Mouse (Mus musculus) midbrain, embryonic 12.5 days (tissue): ENCODE data around the gene F830045P16Rik. TPM values are rescaled to one million over a fixed set of nuclear protein-coding genes. Genes with fewer than 3 reads are reported as not detected.

Experiments
- ATAC-seq: fragments of 200-750 bp; cut with Nextera tagmentation; 2 replicates; pipeline ENCODE4 v1.8.0; 2017; ENCODE audit warnings: low read depth, moderate TSS enrichment, moderate library complexity; ENCODE audit not compliant: low FRiP score
- H3K27ac ChIP-seq: fragments of 300-500 bp; sonication (generic); replicated peaks from 2 replicates; pipeline ENCODE4 v1.5.1; 2016; ENCODE audit warnings: mild to moderate bottlenecking
- H3K27me3 ChIP-seq: fragments of 300-500 bp; sonication (generic); 2 replicates; pipeline ENCODE4 v1.6.1; 2016; ENCODE audit warnings: mild to moderate bottlenecking
- H3K36me3 ChIP-seq: fragments of 300-500 bp; sonication (generic); 2 replicates; pipeline ENCODE4 v1.6.1; 2016
- H3K4me1 ChIP-seq: fragments of 300-500 bp; sonication (generic); 2 replicates; pipeline ENCODE4 v1.6.1; 2016
- H3K4me2 ChIP-seq: fragments of 300-500 bp; sonication (generic); replicated peaks from 2 replicates; pipeline ENCODE4 v1.6.1; 2016; ENCODE audit warnings: mild to moderate bottlenecking, moderate library complexity
- H3K4me3 ChIP-seq: fragments of 300-500 bp; sonication (generic); 2 replicates; pipeline ENCODE4 v1.5.1; 2016; ENCODE audit warnings: mild to moderate bottlenecking
- H3K9ac ChIP-seq: fragments of 300-500 bp; sonication (generic); replicated peaks from 2 replicates; pipeline ENCODE4 v1.6.1; 2016; ENCODE audit warnings: mild to moderate bottlenecking, moderate library complexity
- H3K9me3 ChIP-seq: fragments of 300-500 bp; sonication (generic); 2 replicates; pipeline ENCODE4 v1.6.1; 2016; ENCODE audit warnings: mild to moderate bottlenecking
- WGBS: fragments of 180-500 bp; shearing (Covaris S2); methylation state at CpG from one replicate; pipeline ENCODE4 v1.1.7; 2016; 5-methylcytosine and 5-hydroxymethylcytosine counted together
- polyA plus RNA-seq: library from polyadenylated mRNA; unstranded; fragments of >200 nt; fragmentation: Nextera tagmentation; extraction: Ambion mirVana; gene quantifications from 2 replicates; pipeline ENCODE4 v1.2.1, GENCODE M21; 2016

The F830045P16Rik gene
- not detected in 2 replicates for polyA plus RNA-seq

DNA sequence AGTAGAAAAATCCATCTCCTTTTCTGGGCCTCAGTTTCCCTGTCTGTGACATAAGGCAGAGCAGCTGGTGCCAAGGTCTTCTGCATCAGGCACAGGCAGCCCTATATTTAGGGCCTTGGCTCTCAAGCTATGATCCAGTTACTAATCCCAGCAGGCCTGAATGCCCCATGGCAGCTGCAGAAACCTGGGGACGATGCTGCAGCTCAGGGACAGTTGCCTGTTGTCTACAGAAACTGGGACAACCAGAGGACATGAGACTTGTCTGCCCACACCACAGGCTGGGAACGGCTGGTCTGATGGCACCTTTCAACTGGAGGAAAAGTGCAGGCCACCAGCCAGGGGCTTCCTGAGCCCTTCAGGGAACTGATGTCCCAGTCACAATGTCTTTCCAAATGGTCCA is at the start of gene F830045P16Rik:
F830045P16Rik (minus strand) TSS at position 226 of the 400 bp plus-strand sequence.
- no peaks in the 10 kb centered on the region for H3K9me3 ChIP-seq
- no peak for ATAC-seq
- H3K4me1 ChIP-seq, result peaks cover 27% of the 10 kb centered on the region
- H3K9ac ChIP-seq, result no peak within 1 kb of the TSS
- H3K27me3 ChIP-seq, result 0 out of 2 replicates have a peak, but pooled peaks cover 2% of the 10 kb centered on the region
- 54% methylated on average over 2 of the region's 2 CpGs for WGBS
- H3K4me2 ChIP-seq, result no peak within 1 kb of the TSS
- H3K36me3 ChIP-seq, result no peaks in the 10 kb centered on the region
- H3K4me3 ChIP-seq, result no peak within 1 kb of the TSS
- H3K27ac ChIP-seq, result peak within 1 kb of the TSS; percentile 35; the same call in 1 of the 2 replicates

DNA sequence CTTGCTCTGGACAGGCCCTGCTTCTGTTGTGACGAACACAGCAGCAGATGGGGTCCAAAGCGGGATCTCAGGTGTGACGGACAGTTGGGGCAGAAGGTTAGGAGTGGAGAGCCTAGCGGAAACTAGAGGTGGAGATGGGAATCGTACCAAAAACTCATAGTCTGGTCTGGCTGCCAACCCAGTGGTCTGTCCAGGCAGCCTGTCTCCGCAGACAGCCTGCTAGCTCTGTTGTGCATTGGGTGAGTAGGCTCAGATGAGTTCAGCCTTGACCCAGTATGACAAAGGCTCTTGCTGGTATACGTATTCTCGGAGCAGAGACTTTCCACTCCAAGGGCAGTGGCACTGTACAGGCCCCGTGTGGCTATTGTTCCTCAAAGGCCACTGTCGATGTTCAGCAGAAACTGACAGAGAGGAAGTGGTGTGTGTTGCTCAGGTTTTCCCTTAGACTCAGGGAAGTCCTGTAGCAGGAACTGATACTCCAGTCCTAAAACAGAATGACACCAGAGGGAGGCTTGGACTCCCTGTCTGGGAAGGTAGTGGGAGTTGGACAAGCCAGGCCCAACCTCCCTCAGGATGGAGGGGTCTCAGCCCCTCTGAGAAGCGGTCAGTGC is 49.6 kb upstream of the F830045P16Rik start:
- Histone ChIP-seq H3K36me3 (no peaks in the 10 kb centered on the region), H3K4me3 (no peak overlapping the region), H3K9ac (no peak overlapping the region), H3K9me3 (no peaks in the 10 kb centered on the region), H3K27ac (no peak overlapping the region), H3K4me1 (peaks cover 19% of the 10 kb centered on the region; the same call in 1 of the 2 replicates), H3K27me3 (0 out of 2 replicates have a peak, but pooled peaks cover 7% of the 10 kb centered on the region), H3K4me2 (no peak overlapping the region)
- ATAC-seq, result no peak
- WGBS, result 80% methylated on average over 11 of the region's 11 CpGs

DNA sequence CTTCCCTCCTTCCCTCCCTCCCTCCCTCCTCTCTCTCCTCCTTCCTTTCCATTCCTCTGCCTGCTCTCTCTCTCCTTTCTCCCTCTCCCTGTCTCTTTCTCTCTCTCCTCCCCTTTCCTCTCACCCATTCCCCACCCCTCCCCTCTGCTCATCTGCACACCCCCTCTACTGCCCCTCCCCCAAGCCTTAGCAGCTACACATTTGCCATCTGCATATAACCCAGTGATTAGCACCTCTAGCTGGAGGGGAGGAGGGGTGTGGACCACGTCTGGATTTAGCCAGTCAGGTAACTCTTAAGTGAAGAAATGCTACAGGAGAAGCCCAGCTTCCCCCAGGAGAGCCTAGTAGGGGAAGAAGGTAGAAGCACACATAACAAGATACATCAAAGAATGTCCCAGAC is 48.5 kb upstream of the F830045P16Rik start:
- Histone ChIP-seq H3K4me3 (no peak overlapping the region), H3K4me1 (peaks cover 19% of the 10 kb centered on the region; the same call in 1 of the 2 replicates), H3K9ac (no peak overlapping the region), H3K36me3 (no peaks in the 10 kb centered on the region), H3K9me3 (no peaks in the 10 kb centered on the region), H3K27ac (no peak overlapping the region), H3K4me2 (no peak overlapping the region), H3K27me3 (no peaks in the 10 kb centered on the region)
- WGBS, result 17% methylated on average over 1 of the region's 1 CpGs
- no peak for ATAC-seq

DNA sequence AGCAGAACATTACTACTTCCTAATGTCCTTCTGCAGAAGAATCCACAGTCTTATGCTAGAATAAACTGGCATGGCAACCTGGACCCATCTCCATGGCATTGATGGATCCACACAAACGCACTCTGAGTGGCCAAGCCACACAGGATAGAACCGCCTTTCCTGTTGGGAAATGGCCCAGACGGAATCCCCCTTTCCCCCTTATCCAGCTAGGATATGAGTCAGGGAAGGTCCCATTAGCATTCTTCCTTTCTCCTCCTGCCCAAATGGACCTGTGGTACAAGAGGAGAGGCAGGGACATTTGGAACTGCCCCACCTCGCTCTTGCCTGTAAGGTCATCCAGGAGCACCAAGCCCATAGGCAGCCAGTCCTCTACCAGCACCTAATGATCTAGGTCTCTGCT is 45.9 kb upstream of the F830045P16Rik start:
- ATAC-seq, result no peak
- H3K27ac ChIP-seq, result no peak overlapping the region
- H3K9me3 ChIP-seq, result no peaks in the 10 kb centered on the region
- H3K36me3 ChIP-seq, result no peaks in the 10 kb centered on the region
- no peak overlapping the region for H3K4me2 ChIP-seq
- peaks cover 4% of the 10 kb centered on the region; the same call in 1 of the 2 replicates for H3K27me3 ChIP-seq
- no peak overlapping the region for H3K4me3 ChIP-seq
- 91% methylated on average over 4 of the region's 4 CpGs for WGBS
- no peak overlapping the region for H3K9ac ChIP-seq
- peaks cover 12% of the 10 kb centered on the region; the same call in 1 of the 2 replicates for H3K4me1 ChIP-seq

DNA sequence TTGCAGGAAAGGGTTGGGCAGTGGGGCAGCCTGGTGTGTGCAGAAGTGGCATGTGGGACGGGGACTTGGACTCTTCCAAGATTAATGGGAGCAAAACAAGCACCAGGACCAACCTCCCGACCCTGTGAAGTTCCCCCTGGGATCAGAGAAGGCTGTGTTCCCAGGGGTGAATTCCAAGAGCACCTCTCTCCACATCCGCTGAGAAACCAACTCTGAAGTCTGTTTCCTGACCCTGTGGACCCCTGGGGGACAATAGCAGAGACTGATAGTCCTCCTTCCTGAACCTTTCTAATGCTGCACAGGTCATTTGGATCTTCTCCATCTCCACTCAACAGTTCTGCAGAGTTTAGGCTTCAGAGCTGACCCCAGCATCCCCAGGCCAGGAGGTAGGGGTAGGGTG is 45.4 kb upstream of the F830045P16Rik start:
- no peak overlapping the region for H3K4me2 ChIP-seq
- no peak overlapping the region for H3K9ac ChIP-seq
- no peak overlapping the region for H3K27ac ChIP-seq
- peaks cover 12% of the 10 kb centered on the region; the same call in 1 of the 2 replicates for H3K4me1 ChIP-seq
- H3K9me3 ChIP-seq, result no peaks in the 10 kb centered on the region
- no peaks in the 10 kb centered on the region for H3K36me3 ChIP-seq
- H3K27me3 ChIP-seq, result peaks cover 7% of the 10 kb centered on the region
- H3K4me3 ChIP-seq, result no peak overlapping the region
- 60% methylated on average over 3 of the region's 3 CpGs for WGBS
- ATAC-seq, result no peak

DNA sequence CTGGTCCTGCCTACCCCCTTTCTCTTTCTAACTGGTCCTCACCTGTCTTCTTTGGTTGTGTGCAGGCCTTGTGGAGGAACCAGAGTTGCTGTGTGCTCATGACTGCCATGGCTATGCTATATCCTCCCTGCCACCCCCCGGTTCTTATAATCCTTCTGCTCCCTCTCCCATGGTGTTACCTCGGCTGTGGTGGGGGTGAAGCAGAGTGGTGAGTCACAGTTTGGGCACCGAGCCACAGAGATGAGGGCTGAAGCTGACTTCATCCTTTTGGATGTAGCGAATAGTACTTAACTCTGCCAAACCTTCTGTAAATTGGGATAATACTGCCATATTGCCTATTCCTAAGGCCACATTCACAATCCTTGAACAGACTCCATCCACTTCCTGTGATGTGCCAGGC is 44.3 kb upstream of the F830045P16Rik start:
- no peak overlapping the region for H3K27ac ChIP-seq
- peaks cover 17% of the 10 kb centered on the region for H3K27me3 ChIP-seq
- WGBS, result 91% methylated on average over 4 of the region's 4 CpGs
- no peak overlapping the region for H3K9ac ChIP-seq
- H3K36me3 ChIP-seq, result no peaks in the 10 kb centered on the region
- no peaks in the 10 kb centered on the region for H3K9me3 ChIP-seq
- H3K4me2 ChIP-seq, result no peak overlapping the region
- H3K4me1 ChIP-seq, result peaks cover 12% of the 10 kb centered on the region; the same call in 1 of the 2 replicates
- no peak overlapping the region for H3K4me3 ChIP-seq
- no peak for ATAC-seq

DNA sequence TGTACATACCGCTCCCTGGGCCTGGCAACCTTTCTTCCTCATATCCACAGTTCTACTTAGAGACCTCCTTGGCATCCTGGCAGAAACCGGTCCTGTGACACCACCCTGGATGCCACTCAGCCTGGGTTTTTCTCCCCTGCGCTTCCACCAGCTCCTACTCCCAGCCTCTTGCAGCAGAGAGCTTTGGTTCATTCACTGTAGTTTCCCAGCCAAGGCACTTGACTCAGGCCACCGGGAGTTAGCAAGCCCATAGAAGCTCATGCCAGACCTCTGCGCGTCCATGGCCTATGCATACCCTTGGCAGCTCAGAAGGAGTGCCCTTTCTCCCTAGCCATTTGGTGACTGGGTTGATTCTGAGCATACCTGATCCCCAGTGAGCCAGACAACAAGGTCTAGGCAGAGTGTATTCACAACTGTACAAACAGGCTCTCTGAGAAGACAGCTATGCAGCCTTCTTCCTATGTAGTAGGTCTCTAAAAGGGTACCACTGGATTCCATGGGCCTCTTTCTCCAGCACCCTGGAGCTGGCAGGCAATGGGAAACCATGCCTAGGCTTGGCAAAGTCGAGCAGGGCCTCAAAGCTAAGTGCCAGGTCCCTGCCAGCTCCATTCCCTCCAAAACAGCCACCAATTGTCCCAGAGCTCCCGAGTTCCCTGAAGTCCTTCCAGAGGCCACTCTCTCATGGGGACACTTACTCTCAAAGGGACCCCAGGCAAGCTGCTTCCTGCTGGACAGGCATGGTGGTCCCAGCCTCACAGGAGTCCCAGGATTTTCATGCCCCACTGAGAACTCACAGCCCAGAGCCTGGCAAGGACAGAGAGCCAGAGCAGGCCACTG is 40.4 kb upstream of the F830045P16Rik start:
- ATAC-seq, result no peak
- Histone ChIP-seq H3K9me3 (no peaks in the 10 kb centered on the region), H3K4me3 (no peak overlapping the region), H3K36me3 (no peaks in the 10 kb centered on the region), H3K4me2 (no peak overlapping the region), H3K9ac (no peak overlapping the region), H3K27ac (no peak overlapping the region), H3K27me3 (peaks cover 32% of the 10 kb centered on the region), H3K4me1 (peaks cover 19% of the 10 kb centered on the region)
- WGBS, result 85% methylated on average over 8 of the region's 8 CpGs

DNA sequence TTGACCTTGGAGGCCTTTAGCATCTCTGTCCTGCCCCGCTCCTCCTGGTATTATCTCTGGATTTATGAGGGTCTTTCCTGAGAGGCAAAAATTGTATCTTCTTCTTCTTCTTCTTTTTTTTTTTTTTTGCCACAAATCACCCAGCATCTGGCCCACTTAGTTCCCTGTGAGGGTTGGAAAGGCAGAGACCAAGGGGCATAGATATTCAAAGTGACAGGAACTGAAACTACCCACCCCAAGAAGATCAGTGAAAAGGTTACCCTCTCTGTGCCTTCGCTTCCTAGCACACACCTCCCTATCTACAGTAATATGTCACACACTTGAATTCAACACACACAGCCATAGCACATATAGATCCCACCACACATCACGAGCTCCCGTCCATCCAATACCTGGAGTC is 38.7 kb upstream of the F830045P16Rik start:
- Histone ChIP-seq H3K27me3 (peaks cover 32% of the 10 kb centered on the region), H3K36me3 (no peaks in the 10 kb centered on the region), H3K9ac (no peak overlapping the region), H3K4me2 (no peak overlapping the region), H3K27ac (no peak overlapping the region; the same call in 1 of the 2 replicates), H3K9me3 (no peaks in the 10 kb centered on the region), H3K4me1 (peaks cover 19% of the 10 kb centered on the region), H3K4me3 (no peak overlapping the region)
- WGBS, result 88% methylated on average over 4 of the region's 4 CpGs
- no peak for ATAC-seq

DNA sequence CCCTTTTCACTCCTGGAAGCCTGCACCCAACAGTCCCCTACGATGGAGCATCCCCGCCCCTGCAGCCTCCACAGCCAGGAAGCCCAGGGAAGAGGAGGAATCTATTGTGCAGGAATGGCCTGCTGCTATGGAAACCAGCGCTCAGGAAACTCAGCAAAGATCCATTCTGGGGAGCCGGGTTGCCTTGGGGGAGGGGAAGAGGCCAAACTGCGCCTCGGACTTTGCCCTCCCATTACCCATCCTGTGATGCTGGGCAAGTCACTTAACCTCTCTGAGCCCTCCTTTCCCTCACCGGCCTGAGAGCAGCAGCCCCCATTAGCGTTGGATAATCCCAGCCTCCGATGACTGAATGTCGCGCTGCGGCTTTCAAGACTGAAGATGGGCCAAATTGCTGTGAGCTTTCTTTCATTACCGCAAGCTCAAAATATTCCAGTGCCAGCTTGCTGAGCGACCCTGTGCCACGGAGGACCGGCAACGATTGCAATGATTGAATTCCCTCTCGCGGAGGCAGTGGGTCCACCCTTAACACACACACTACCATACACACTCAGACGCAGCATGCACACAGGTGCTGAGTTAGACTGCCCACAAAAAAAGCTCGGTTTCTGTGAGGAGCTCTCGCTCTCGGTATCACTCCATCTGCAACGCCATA is 38.1 kb upstream of the F830045P16Rik start:
- H3K4me1 ChIP-seq, result peaks cover 19% of the 10 kb centered on the region
- H3K36me3 ChIP-seq, result no peaks in the 10 kb centered on the region
- peak overlapping the region; percentile 56 for H3K4me2 ChIP-seq
- H3K27ac ChIP-seq, result peak overlapping the region; percentile 25
- peak overlapping the region; percentile 17; the same call in 1 of the 2 replicates for H3K9ac ChIP-seq
- WGBS, result 7% methylated on average over 24 of the region's 24 CpGs
- H3K9me3 ChIP-seq, result no peaks in the 10 kb centered on the region
- peaks cover 32% of the 10 kb centered on the region for H3K27me3 ChIP-seq
- peak; percentile 86 for ATAC-seq
- H3K4me3 ChIP-seq, result peak overlapping the region; percentile 28

DNA sequence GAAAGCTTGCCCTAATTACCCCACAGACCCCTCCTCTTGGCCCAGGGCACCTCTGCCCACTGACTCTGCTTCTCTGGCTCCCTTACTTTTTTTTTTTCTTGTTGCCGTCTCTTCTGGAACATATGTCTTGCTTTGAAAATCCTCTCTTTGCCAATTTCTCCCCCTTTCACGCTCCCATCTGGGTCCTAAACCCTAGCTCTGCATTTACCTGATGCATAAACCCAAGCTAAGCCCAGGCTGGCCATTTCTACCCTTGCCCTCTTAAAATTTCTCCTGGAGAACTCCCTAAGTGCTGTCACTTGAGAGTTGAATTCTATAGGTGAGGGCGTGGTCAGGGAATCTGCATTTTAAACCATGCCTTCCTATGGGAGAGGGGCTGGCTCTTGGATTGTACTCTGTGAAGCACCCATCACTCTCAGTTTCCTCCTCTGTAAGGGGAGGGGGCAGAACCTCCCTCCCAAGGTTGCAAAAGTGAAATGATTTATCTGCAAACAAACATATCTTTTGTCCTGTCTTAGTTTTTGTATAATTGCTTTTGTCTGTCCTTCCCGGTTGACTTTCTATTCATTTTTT is 37.4 kb upstream of the F830045P16Rik start:
- Histone ChIP-seq H3K9me3 (no peaks in the 10 kb centered on the region), H3K9ac (0 out of 2 replicates have a peak overlapping the region, but pooled peaks have one; percentile 17), H3K27me3 (peaks cover 28% of the 10 kb centered on the region), H3K27ac (peak overlapping the region; percentile 25; the same call in 1 of the 2 replicates), H3K36me3 (no peaks in the 10 kb centered on the region), H3K4me1 (peaks cover 19% of the 10 kb centered on the region), H3K4me3 (peak overlapping the region; percentile 28), H3K4me2 (peak overlapping the region; percentile 56)
- 13% methylated on average over 4 of the region's 4 CpGs for WGBS
- peak; percentile 55; the same call in 1 of the 2 replicates for ATAC-seq

DNA sequence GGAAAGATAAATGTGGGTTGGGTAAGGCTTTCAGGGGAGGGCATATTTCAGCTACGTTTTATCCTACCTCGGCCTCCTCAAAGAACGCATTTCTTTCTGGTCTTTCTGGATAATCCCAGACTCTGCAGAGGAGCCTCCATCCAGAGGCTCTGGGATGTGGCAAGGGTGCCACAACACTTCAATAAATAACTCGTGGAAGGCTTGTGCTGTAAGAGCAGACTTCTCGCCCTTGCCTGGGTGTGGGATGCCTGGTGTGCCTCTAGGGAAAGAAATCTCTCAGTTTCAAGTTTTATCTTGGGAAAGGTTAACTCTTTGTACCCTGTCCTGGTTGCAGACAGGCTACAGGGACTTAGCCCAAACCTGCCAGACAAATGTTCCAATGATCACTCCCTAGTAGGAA is 33.2 kb upstream of the F830045P16Rik start:
- H3K27me3 ChIP-seq, result peaks cover 9% of the 10 kb centered on the region; the same call in 1 of the 2 replicates
- no peak overlapping the region for H3K27ac ChIP-seq
- no peak overlapping the region for H3K4me3 ChIP-seq
- H3K36me3 ChIP-seq, result no peaks in the 10 kb centered on the region
- no peak overlapping the region for H3K9ac ChIP-seq
- 81% methylated on average over 5 of the region's 5 CpGs for WGBS
- no peak for ATAC-seq
- peaks cover 15% of the 10 kb centered on the region for H3K4me1 ChIP-seq
- H3K4me2 ChIP-seq, result no peak overlapping the region
- no peaks in the 10 kb centered on the region for H3K9me3 ChIP-seq
